Mouse (Mus musculus) brown adipose tissue, adult 24 weeks (tissue): Measurements from ENCODE around the gene Olfr485. TPM values are rescaled to one million over a fixed set of nuclear protein-coding genes. Genes with fewer than 3 reads are reported as not detected.
"Not testable (repeated sequence)": the region's sequence is repeated elsewhere in the genome, so short reads cannot be mapped to it uniquely, and the experiment has no call there.

Experiments
- H3K27ac ChIP-seq: fragments of 200-500 bp; replicated peaks from 2 replicates; pipeline ENCODE4 v1.5.1; 2012; ENCODE audit warnings: low read depth, mild to moderate bottlenecking, low read length
- H3K4me1 ChIP-seq: fragments of 200-500 bp; 2 replicates; pipeline ENCODE4 v1.6.1; 2012; ENCODE audit warnings: low read length, mixed read lengths; ENCODE audit not compliant: control insufficient read depth, insufficient read depth, insufficient read length
- H3K4me3 ChIP-seq: fragments of 200-500 bp; 2 replicates; pipeline ENCODE4 v1.5.1; 2012; ENCODE audit warnings: low read depth, mild to moderate bottlenecking, low read length, moderate library complexity; ENCODE audit not compliant: insufficient read depth
- polyA plus RNA-seq: library from polyadenylated mRNA; stranded (reverse); fragments of >200 nt; gene quantifications from 2 replicates; pipeline ENCODE4 v1.2.4, GENCODE M21; 2012; ENCODE audit not compliant: missing spikeins, insufficient read depth, insufficient read length

Olfr485 gene
- not detected in 2 replicates for polyA plus RNA-seq

GRCm38 (mm10) chr7:108159771-108160170 lies at the start of gene Olfr485:
Gene Olfr485 (minus strand): TSS chr7:108159871.
- Histone ChIP-seq H3K4me3 (no peak within 1 kb of the TSS), H3K4me1 (no peaks in the 10 kb centered on the region), H3K27ac (no peak within 1 kb of the TSS)

DNA sequence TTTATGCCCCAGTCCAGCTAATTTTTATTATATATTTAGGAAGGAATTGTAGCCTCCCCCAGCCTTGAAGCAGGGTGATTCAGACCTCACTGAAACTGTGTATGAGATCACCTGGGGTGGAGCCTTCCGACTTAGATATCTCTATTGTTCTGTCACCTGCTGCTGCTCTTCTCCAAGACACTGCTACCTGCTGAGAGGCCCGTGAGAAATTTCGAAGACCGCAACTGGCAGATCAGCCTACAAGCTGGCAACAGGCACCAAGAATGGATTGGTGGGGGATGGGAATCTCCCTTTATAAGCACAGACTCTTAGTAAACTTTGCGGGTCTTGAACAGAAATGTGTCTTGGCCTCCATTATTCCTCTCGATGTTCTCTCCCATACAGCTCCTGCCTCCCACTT lies 37.3 kb upstream of the Olfr485 start:
- no peak overlapping the region for H3K4me3 ChIP-seq
- H3K27ac ChIP-seq: no peak overlapping the region
- H3K4me1 ChIP-seq: no peaks in the 10 kb centered on the region

- H3K4me3 ChIP-seq, H3K4me1 ChIP-seq, H3K27ac ChIP-seq: not testable (repeated sequence)
Measured at GRCm38 (mm10) chr7:108196337-108196736, 36.7 kb upstream of the Olfr485 start.

- not testable (repeated sequence) for H3K27ac ChIP-seq, H3K4me1 ChIP-seq, H3K4me3 ChIP-seq
Measured at GRCm38 (mm10) chr7:108192714-108193113, 33.0 kb upstream of the Olfr485 start.

DNA sequence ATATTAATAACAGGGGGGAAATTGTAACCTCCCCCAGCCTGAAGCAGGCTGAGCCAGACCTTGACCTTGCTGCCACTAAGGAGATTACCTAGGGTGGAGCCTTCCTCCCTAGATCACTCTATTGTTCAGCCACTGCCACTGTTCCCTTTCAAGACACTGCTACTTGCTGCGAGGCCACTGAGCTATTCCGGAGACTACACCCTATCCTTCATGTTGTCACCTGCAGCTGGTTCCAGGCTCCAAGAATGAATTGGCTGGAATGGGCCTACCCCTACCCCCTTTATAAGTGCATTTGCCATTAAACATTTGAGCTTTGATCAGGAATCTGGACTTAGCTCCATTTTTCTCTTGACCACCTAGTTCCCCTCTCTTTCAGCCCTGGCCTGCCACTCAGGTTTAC lies 31.5 kb upstream of the Olfr485 start:
- not testable (repeated sequence) for H3K4me3 ChIP-seq, H3K4me1 ChIP-seq, H3K27ac ChIP-seq

DNA sequence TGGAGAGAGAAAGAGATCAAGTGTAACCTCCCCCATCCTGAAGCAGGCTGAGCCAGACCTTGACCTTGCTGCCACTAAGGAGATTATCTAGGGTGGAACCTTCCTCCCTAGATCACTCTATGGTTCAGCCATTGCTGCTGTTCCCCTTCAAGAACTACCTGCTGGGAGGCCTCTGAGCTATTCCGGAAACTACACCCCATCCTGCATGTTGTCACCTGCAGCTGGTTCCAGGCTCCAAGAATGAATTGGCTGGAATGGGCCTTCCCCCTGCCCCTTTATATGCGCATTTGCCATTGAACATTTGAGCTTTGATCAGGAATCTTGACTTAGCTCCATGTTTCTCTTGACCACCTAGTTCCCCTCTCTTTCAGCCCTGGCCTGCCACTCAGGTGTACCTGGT lies 25.6 kb upstream of the Olfr485 start:
- H3K27ac ChIP-seq, H3K4me1 ChIP-seq, H3K4me3 ChIP-seq: not testable (repeated sequence)

DNA sequence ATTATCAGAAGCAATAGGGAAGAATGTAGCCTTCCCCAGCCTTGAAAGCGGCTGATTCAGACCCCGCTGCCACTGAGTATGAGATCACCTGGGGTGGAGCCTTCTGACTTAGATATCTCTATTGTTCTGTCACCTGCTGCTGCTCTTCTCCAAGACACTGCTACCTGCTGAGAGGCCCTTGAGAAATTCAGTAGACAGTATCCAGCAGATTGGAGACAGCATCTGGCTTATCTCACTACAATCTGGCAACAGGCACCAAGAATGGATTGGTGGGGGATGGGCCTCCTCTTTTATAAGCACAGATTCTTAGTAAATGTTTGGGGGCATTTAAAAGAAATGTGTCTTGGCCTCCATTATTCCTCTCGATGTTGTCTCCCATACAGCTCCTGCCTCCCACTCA lies 24.7 kb upstream of the Olfr485 start:
- not testable (repeated sequence) for H3K4me3 ChIP-seq, H3K4me1 ChIP-seq, H3K27ac ChIP-seq

DNA sequence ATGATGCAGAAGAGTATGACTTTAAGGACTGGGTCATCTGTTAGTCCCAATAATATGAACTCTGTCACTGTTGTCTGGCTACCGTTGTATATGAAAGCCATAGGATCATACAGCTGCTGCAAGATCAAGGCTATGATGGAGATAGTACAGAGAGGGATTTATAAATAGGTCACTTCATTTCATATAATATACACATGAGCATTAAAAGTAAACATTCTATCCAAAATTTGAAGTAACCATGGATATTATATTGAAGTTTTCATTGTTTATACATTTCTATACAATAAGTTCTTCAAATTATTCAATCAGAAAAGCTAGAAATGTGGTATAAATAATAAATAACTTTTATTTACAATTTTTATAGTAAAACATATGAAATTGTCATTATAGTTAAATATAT lies 13.0 kb upstream of the Olfr485 start, which contains the start of gene Olfr486:
Gene Olfr486 (minus strand): TSS at position 101 of the 400 bp plus-strand sequence.
- not testable (repeated sequence) for H3K4me1 ChIP-seq, H3K4me3 ChIP-seq, H3K27ac ChIP-seq

GRCm38 (mm10) chr7:108127349-108127748 lies 32.3 kb downstream of the Olfr485 start, which contains the start of gene Olfr484:
Gene Olfr484 (minus strand): TSS chr7:108127449.
- H3K27ac ChIP-seq: no peak within 1 kb of the TSS
- no peak within 1 kb of the TSS for H3K4me3 ChIP-seq
- no peaks in the 10 kb centered on the region for H3K4me1 ChIP-seq

DNA sequence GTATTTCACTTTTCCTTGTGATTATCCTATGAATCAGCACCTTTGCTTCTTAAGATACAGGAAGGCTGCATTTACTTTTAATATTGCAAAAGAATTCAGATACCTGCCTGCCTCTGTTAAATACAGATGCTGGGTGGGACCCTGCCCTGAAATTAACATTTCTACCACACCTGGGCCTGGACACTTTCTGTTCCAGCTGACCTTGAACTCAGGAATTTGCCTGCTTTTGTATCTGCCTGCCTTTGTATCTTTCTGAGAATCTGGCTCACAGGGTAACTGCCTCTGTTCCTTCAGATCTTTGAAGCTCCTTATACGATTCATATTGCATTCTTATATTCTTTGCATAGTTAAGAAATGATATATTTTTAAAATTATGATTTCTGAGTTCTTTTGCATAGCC lies 38.3 kb downstream of the Olfr485 start:
- no peak overlapping the region for H3K27ac ChIP-seq
- H3K4me1 ChIP-seq: no peaks in the 10 kb centered on the region
- no peak overlapping the region for H3K4me3 ChIP-seq

DNA sequence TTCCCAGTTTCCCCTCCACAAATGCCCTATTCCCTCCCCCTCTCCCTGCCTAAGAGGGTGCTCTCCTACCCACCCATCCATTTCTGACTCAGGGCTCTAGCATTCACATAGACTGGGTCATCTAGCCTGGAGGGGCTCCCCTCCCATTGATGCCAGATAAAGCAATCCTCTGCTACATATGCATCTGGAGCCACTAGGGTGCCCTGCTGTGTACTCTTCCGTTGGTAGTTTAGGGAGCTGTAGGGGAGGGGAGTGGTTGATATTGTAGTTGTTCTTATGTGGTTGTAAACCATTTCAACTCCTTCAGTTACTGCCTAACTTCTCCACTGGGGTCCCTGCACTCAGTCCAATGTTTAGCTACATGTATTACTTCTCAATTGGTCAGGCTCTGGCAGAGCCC lies 39.0 kb downstream of the Olfr485 start:
- no peak overlapping the region for H3K4me3 ChIP-seq
- no peak overlapping the region for H3K27ac ChIP-seq
- H3K4me1 ChIP-seq: no peaks in the 10 kb centered on the region

Other genes starting within 250 kb of the Olfr485 start
- not detected in 2 replicates for gene Olfr473, start 229.4 kb downstream of the Olfr485 start, polyA plus RNA-seq
- gene Olfr474, start 205.2 kb downstream of the Olfr485 start, polyA plus RNA-seq: not detected in 2 replicates
- gene Olfr476, start 195.1 kb downstream of the Olfr485 start, polyA plus RNA-seq: not detected in 2 replicates
- gene Olfr477, start 173.2 kb downstream of the Olfr485 start, polyA plus RNA-seq: not detected in 2 replicates
- gene Olfr478, start 125.9 kb downstream of the Olfr485 start, polyA plus RNA-seq: not detected in 2 replicates
- not detected in 2 replicates for gene Olfr479, start 109.2 kb downstream of the Olfr485 start, polyA plus RNA-seq
- not detected in 2 replicates for gene Olfr480, start 92.5 kb downstream of the Olfr485 start, polyA plus RNA-seq
- gene Olfr481, start 80.0 kb downstream of the Olfr485 start, polyA plus RNA-seq: not detected in 2 replicates
- not detected in 2 replicates for gene Olfr482, start 62.3 kb downstream of the Olfr485 start, polyA plus RNA-seq
- not detected in 2 replicates for gene Olfr483, start 59.0 kb downstream of the Olfr485 start, polyA plus RNA-seq
- gene Olfr484, start 32.4 kb downstream of the Olfr485 start, polyA plus RNA-seq: not detected in 2 replicates
- not detected in 2 replicates for gene Olfr486, start 12.9 kb upstream of the Olfr485 start, polyA plus RNA-seq
- gene Olfr487, start 54.8 kb upstream of the Olfr485 start, polyA plus RNA-seq: not detected in 2 replicates
- gene Olfr488, start 98.5 kb upstream of the Olfr485 start, polyA plus RNA-seq: not detected in 2 replicates
- not detected in 2 replicates for gene Olfr490, start 129.1 kb upstream of the Olfr485 start, polyA plus RNA-seq
- gene Olfr491, start 153.6 kb upstream of the Olfr485 start, polyA plus RNA-seq: not detected in 2 replicates
- gene Olfr492, start 163.8 kb upstream of the Olfr485 start, polyA plus RNA-seq: not detected in 2 replicates
- gene Olfr493, start 187.1 kb upstream of the Olfr485 start, polyA plus RNA-seq: not detected in 2 replicates
- not detected in 2 replicates for gene Olfr494, start 205.5 kb upstream of the Olfr485 start, polyA plus RNA-seq
- gene Olfr495, start 233.3 kb upstream of the Olfr485 start, polyA plus RNA-seq: not detected in 2 replicates